Mouse (Mus musculus) adrenal gland, postnatal 14 days (tissue): ENCODE data around the gene Kif6. TPM values are rescaled to one million over a fixed set of nuclear protein-coding genes. Genes with fewer than 3 reads are reported as not detected.
A peak's percentile ranks its signal among the peaks of the same experiment; 100 is the strongest.

Source experiments
- DNase-seq: peaks from one replicate; pipeline ENCODE4 v3.0.0; 2021; ENCODE audit warnings: mixed read lengths
- total RNA-seq: library from RNA; stranded (reverse); gene quantifications from 2 replicates; pipeline ENCODE4 v1.2.3, GENCODE M21; 2021

The Kif6 gene
- total RNA-seq, 1 experiment from 2014 or later, result 0.26 TPM

DNA sequence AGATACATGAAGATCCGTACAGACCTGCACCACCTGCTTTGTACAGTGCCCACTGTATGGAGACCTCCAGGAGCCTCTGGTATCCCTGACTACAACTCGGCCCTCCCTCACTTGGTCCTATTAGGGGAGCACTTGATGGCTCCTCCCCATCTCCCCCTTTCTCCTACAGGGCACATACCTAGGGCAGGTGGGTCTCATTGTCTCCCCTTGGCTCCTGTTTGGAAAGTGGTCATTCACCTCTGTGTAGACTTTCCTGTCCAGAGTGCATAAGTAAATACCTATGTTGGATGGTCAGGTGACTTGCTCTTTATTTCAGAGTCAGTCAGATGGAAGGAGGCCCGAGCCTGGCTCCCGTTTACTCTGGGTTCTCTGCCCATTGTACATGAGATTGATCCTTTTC lies 308.5 kb downstream of the Kif6 start:
- no peak for DNase-seq

DNA sequence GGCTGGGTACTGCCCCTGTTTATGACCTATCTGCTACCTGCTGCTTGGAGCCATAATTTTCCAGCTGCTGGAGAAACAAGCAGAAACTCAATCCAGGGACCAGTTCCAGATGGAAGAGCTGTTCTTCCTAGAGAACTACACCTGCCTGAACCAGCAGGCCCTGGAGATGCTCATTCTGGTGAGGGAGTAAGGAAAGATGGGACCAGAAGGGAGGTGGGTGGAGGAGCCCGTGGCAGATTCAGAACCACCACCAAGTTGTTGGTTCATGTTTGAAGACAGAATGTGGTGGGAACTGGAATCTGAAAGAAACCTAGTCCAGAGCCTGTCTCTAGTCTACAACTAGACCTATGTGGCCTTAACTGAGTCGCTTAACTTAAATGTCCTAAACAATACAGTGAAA lies 312.7 kb downstream of the Kif6 start:
- DNase-seq, result no peak

DNA sequence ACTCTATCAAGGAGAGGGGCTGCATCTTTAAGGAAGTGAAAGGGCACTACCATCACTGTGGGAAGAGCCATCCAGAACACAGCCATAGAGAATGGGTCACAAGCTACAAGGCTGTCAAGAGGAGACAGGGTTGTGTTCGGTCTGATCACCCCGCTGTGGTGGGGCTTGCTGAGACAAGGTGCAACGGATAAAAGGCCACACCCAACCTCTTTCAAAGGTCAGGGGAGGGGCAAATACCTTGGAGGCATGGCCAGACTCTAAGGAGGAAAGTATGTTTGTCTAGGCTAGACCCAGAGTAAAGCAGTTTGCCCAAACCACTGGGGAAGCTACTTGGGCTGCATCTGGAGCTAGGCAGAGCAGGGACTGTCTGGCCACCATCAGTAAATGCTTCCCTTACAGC lies 318.9 kb downstream of the Kif6 start:
- DNase-seq, result no peak

DNA sequence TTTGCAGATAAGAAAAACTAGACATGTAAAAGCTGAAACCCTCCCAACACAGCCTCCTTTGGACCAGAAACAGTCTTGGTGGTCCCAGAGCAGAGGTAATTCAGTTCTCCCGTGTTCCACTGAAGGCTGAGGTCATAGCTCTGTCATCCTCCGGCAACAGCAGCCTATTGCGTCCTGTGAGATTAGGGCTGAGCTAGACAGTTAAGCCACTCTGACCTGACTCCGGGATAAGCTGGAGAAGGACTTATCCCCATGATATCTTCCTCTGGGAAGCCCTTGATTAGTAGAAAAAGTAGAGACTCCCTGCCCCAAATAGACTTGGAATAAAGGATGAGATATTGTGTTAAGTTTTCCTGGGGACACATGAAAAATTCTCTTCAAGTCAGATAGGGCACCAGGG lies 319.6 kb downstream of the Kif6 start:
- DNase-seq, result no peak

DNA sequence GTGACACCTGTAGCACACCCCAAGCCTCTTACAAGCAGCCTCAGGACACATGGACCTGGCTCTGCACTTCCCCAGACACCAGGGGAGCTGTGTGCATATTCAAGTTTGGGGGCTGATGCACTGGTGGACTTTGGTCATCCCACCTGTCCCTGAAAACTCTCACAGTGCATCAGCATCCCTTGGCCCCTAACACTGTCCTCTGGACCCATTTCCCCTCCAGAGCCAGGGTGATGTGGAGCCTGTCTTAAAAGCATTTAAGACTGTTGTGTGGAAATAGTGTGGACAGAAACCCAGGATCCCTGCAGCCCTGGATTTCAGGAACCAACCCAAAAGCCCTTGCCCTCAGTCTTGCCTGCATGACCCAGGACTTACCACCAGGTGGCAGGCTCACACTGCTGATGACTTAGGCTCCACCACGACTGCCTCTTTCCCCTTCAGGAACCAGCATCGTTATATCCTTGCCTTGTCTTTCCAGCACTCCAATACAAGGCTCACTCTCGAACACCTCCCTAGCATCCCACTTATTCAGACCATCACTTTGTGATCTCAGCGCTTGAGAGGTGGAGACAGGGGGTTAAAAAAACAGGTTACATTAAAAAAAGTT lies 320.8 kb downstream of the Kif6 start:
- DNase-seq, result peak; percentile 84

DNA sequence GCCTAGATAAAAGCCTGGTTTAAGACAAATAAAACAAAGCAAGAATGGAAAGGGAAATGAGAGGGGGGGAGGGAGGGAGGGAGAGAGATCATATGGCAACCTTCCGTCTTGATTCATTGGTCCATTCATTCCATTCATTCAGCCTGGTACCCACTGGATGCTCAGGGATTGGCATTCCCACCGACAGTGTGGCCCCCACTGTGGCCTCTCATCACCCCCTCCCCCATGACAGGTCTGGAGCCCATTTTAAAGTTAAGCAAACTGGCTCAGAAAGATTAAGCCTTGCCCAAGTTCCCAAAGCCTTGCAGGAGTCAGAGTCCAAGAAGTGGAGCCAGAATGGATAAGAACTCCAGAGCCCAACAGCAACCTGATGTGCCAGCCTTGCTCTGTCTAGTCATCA lies 321.3 kb downstream of the Kif6 start:
- DNase-seq, result no peak

DNA sequence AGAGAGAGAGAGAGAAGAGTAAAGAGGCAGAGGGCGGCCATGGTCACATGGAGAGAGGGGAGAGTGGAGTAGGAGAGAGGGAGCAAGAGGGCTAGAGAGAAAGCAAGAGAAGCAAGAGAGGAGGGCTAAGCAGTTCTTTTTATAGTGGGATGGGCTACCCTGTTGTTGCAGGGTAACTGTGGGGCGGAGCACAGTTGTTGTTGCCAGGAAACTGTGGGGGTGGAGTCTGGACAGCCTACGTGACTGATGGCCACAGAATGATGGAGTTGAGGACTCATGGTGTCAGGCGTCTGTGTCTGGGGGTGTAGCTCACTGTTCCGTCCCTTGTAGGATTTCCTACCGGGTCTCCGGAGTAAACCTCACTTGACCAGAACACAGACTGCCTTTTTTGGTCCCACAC lies 324.2 kb downstream of the Kif6 start:
- no peak for DNase-seq

DNA sequence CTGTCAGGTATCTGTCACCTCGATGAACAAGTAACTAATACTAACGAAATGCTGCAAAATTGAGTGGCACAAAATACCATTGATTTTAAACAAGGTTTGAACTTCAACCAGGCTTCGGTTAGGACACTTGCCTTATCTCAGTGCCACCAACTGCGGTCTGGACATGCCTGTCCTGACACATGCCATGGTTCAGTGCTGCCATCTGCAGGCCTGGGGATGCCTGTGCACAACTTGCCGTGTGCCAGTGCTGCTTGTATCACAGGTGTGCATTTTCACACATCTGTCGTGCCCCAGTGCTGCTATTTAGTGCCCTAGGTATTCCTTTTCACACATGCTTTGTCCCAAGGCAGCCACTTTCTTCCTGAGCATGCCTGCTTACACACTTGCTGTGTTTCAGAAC lies 327.7 kb downstream of the Kif6 start:
- DNase-seq, result peak; percentile 27

DNA sequence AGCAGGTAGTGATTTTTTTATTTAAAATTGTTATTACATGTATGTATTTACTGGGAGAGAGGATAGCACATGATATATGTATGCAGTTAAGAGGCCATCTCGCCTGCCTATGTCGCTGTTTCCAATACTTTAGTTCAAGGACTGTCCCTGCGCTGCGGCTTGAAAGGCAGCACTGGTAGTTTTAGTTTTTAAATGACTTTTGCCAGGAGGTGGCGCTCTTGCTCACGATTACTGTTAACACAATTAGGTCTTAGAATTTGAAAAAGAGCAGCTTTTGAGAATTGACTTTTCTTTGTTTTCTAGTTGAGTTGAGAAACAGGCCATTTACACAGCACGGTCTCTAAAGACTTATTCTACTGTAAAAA lies 336.5 kb downstream of the Kif6 start:
- peak; percentile 82 for DNase-seq

DNA sequence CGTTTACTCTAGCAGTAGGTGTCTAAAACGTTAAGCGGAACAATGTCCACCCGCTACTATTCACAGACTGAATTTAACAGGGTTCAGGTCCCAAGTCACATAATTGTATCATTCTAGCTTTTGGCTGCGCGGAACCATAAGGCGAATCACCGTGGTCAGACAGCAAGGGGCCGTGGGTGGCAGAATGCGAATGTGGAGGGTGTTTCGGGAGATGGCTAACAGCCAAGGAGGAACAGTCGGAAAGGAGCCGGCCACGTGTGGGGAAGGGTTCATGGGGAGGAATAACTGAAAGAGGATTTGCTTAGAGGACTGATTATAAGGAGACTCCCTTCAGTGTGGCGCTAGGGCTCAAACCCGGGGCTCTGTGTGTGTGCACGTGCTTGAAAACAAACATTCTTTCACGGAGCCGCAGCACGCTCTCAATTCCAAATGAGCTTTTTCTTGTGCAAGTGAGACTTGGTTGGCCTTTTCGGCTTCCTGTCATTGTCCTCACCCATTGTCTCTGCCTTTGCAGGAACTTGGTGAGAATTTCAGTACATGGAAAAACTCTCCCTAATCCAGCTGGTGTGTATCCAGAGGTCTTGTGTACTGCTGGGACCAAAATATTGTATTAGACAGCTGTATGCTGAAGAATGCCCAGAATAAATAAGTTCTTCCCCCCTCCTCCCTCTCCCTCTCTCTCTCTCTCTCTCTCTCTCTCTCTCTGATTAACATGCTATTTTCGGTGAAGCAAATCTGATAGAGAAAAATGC lies 337.1 kb downstream of the Kif6 start:
- DNase-seq, result peak; percentile 14

DNA sequence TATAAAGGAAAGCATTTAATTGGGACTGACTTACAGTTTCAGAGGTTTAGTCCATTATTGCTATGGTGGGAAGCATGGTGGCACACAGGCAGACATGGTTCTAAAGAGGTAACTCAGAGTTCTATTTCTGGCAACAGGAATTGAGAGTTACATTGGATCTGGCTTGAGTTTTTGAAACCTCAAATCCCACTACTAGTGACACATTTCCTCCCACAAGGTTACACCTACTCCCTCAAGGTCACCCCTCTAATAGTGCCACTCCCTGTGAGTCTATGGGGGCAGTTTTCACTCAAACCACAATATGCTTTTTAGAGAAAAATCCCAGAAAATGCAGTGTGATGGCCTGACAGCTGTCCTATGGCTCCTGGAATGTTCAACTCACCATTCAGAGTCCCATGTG lies 344.1 kb downstream of the Kif6 start:
- DNase-seq, result no peak

Other genes with a start within 250 kb of the Kif6 start
- 31.2 and 43.0 TPM in 2 replicates for gene Mocs1, start 186.8 kb upstream of the Kif6 start, total RNA-seq
- 25.4 and 27.4 TPM in 2 replicates for gene Daam2, start 50.8 kb upstream of the Kif6 start, total RNA-seq